Comparison of ENCODE assay signal across 18 mouse cellular contexts in genomic region chr12:57541118-57541517, GRCm38 (mm10). TPM values are rescaled to one million over a fixed set of nuclear protein-coding genes. Genes with fewer than 3 reads are reported as not detected.
A peak's percentile ranks its signal among the peaks of the same experiment; 100 is the strongest.
DNase-seq lines count a peak whose midpoint lies in the region; ATAC-seq and TF ChIP-seq lines count a peak whose summit lies in the region.
"Had no signal": no experiment of that assay in that cellular context is flagged by ENCODE, and none has a peak within 500 bp of the region (broad histone marks: within the 10 kb centered on the region; RNA-seq: fewer than 3 reads in every experiment).

No protein-coding gene starts in this region.

- no peak for ATAC-seq in liver, postnatal 0 days
- ATAC-seq in intestine, embryonic 14.5 days (replicated peaks; ENCODE audit: low FRiP score, low TSS enrichment, low read depth), result no peak
- ATAC-seq in midbrain, embryonic 15.5 days (replicated peaks), result no peak
- ATAC-seq: inflammation-experienced regulatory T-cells, adult 6 months had no signal

- no peak for TF ChIP-seq POLR2A in liver, adult 2 months (IDR thresholded peaks at IDR 0.05; ENCODE audit: extremely low read depth, insufficient read depth, low read length)
- TF ChIP-seq POLR2A in heart, adult 2 months (IDR thresholded peaks at IDR 0.05; ENCODE audit: insufficient read depth, low read depth, low read length), result no peak

- TF ChIP-seq EP300 in liver, postnatal 0 days (IDR thresholded peaks at IDR 0.05; ENCODE audit: low read depth), result no peak
- no peak for TF ChIP-seq EP300 in heart, adult 2 months (IDR thresholded peaks at IDR 0.05; ENCODE audit: insufficient read depth, low read depth, low read length)

- peak overlapping the region; percentile 56 for H3K27ac ChIP-seq in liver, adult 2 months (replicated peaks; ENCODE audit: insufficient read depth, low read depth, low read length)
- no peak overlapping the region for H3K27ac ChIP-seq in liver, postnatal 0 days (ENCODE audit: low read depth)
- H3K27ac ChIP-seq in intestine, embryonic 14.5 days (ENCODE audit: low read depth), result no peak overlapping the region
- H3K27ac ChIP-seq in midbrain, embryonic 15.5 days, result no peak overlapping the region
- no peak overlapping the region for H3K27ac ChIP-seq in heart, embryonic 10.5 days
- no peak overlapping the region for H3K27ac ChIP-seq in heart, adult 2 months
- H3K27ac ChIP-seq: limb, embryonic 15.5 days had no signal

- DNase-seq in liver, adult 2 months (ENCODE audit: extremely low read depth, low read depth, low spot score), result peak; percentile 41
- DNase-seq in liver, postnatal 0 days, result no peak
- peak; percentile 71 for DNase-seq in intestine, embryonic 14.5 days (ENCODE audit: low spot score)
- peak; percentile 44 for DNase-seq in large intestine, adult 2 months (ENCODE audit: low read depth, low spot score)
- DNase-seq in layer of hippocampus, adult 8-10 months (ENCODE audit: low spot score in 2 of 2), result no peak
- no peak for DNase-seq in heart, embryonic 10.5 days (ENCODE audit: low spot score)
- no peak for DNase-seq in heart, adult 2 months
- DNase-seq: adrenal gland, postnatal 10 days; cerebellum, adult 9-11 months; heart, postnatal 4 days; thymus, postnatal 25 days had no signal

- no peak for TF ChIP-seq CTCF in liver, adult 2 months (IDR thresholded peaks at IDR 0.05; ENCODE audit: low read depth, low read length)
- no peak for TF ChIP-seq CTCF in liver, postnatal 0 days (IDR thresholded peaks at IDR 0.05; ENCODE audit: low read depth)
- TF ChIP-seq CTCF in heart, adult 2 months (IDR thresholded peaks at IDR 0.05), result no peak

- intact Hi-C loops in heart, adult 2 months (cut with DNase I), result loop anchor here (5.0 kb wide), 1 partner anchor 854 kb away; no protein-coding TSS in a partner anchor

- H3K27me3 ChIP-seq in liver, adult 2 months (ENCODE audit: control insufficient read depth, insufficient read depth, low read length), result no peaks in the 10 kb centered on the region
- H3K27me3 ChIP-seq in liver, postnatal 0 days (ENCODE audit: insufficient read depth, low read length), result peaks cover 80% of the 10 kb centered on the region
- H3K27me3 ChIP-seq in intestine, embryonic 14.5 days (replicated peaks; ENCODE audit: control insufficient read depth, insufficient read depth, low read length), result peaks cover 89% of the 10 kb centered on the region
- peaks cover 74% of the 10 kb centered on the region for H3K27me3 ChIP-seq in midbrain, embryonic 15.5 days (replicated peaks)
- peaks cover 80% of the 10 kb centered on the region for H3K27me3 ChIP-seq in heart, embryonic 10.5 days (ENCODE audit: insufficient read depth, poor library complexity, severe bottlenecking)
- peaks cover 38% of the 10 kb centered on the region for H3K27me3 ChIP-seq in heart, adult 2 months (ENCODE audit: control insufficient read depth, insufficient read depth, low read length)

- H3K9me3 ChIP-seq in liver, postnatal 0 days (ENCODE audit: low read length), result no peaks in the 10 kb centered on the region
- no peaks in the 10 kb centered on the region for H3K9me3 ChIP-seq in intestine, embryonic 14.5 days (ENCODE audit: control insufficient read depth, low read length)
- H3K9me3 ChIP-seq in midbrain, embryonic 15.5 days, result no peaks in the 10 kb centered on the region
- H3K9me3 ChIP-seq in heart, embryonic 10.5 days, result no peaks in the 10 kb centered on the region
- H3K9me3 ChIP-seq: heart, embryonic 12.5 days; limb, embryonic 15.5 days had no signal

- H3K79me2 ChIP-seq in liver, adult 2 months (ENCODE audit: control insufficient read depth, insufficient read depth, low read length), result peaks cover 7% of the 10 kb centered on the region; the same call in 1 of the 2 replicates
- no peaks in the 10 kb centered on the region for H3K79me2 ChIP-seq in heart, adult 2 months (replicated peaks; ENCODE audit: control insufficient read depth, insufficient read depth, low read length)

- no peak overlapping the region for H3K4me2 ChIP-seq in liver, postnatal 0 days (ENCODE audit: low read depth, low read length)
- H3K4me2 ChIP-seq in intestine, embryonic 14.5 days (ENCODE audit: low read length), result peak overlapping the region; percentile 45
- H3K4me2 ChIP-seq in midbrain, embryonic 15.5 days, result no peak overlapping the region
- H3K4me2 ChIP-seq: heart, embryonic 12.5 days; limb, embryonic 15.5 days had no signal

- peaks cover 3% of the 10 kb centered on the region; the same call in 1 of the 2 replicates for H3K36me3 ChIP-seq in liver, adult 2 months (ENCODE audit: control insufficient read depth, insufficient read depth, low read length)
- H3K36me3 ChIP-seq in liver, postnatal 0 days (replicated peaks; ENCODE audit: insufficient read depth, low read length), result no peaks in the 10 kb centered on the region
- H3K36me3 ChIP-seq in intestine, embryonic 14.5 days (ENCODE audit: control insufficient read depth, insufficient read depth, low read length), result no peaks in the 10 kb centered on the region
- no peaks in the 10 kb centered on the region for H3K36me3 ChIP-seq in midbrain, embryonic 15.5 days (replicated peaks)
- H3K36me3 ChIP-seq in heart, embryonic 10.5 days, result no peaks in the 10 kb centered on the region
- no peaks in the 10 kb centered on the region for H3K36me3 ChIP-seq in heart, adult 2 months (ENCODE audit: control insufficient read depth, insufficient read depth, low read length)
- H3K36me3 ChIP-seq: heart, embryonic 12.5 days; limb, embryonic 15.5 days had no signal

- peaks cover 8% of the 10 kb centered on the region; the same call in 1 of the 2 replicates for H3K4me1 ChIP-seq in liver, adult 2 months (ENCODE audit: control insufficient read depth, insufficient read depth, low read length)
- H3K4me1 ChIP-seq in liver, postnatal 0 days (ENCODE audit: insufficient read depth), result peaks cover 9% of the 10 kb centered on the region
- H3K4me1 ChIP-seq in intestine, embryonic 14.5 days (replicated peaks; ENCODE audit: control insufficient read depth, insufficient read depth, low read length), result 0 out of 2 replicates have a peak, but pooled peaks cover 11% of the 10 kb centered on the region
- peaks cover 21% of the 10 kb centered on the region for H3K4me1 ChIP-seq in midbrain, embryonic 15.5 days
- peaks cover 21% of the 10 kb centered on the region for H3K4me1 ChIP-seq in heart, embryonic 10.5 days
- H3K4me1 ChIP-seq in heart, adult 2 months (ENCODE audit: control insufficient read depth, insufficient read depth, low read length), result no peaks in the 10 kb centered on the region

- peak overlapping the region; percentile 62 for H3K9ac ChIP-seq in liver, adult 2 months (ENCODE audit: low read depth, low read length)
- no peak overlapping the region for H3K9ac ChIP-seq in liver, postnatal 0 days (replicated peaks)
- H3K9ac ChIP-seq in intestine, embryonic 14.5 days (ENCODE audit: low read length), result peak overlapping the region; percentile 30; the same call in 1 of the 2 replicates
- H3K9ac ChIP-seq in midbrain, embryonic 15.5 days, result no peak overlapping the region
- H3K9ac ChIP-seq in heart, adult 2 months (ENCODE audit: low read depth, low read length), result no peak overlapping the region
- H3K9ac ChIP-seq: heart, embryonic 12.5 days; limb, embryonic 15.5 days had no signal

- H3K4me3 ChIP-seq in liver, adult 2 months (ENCODE audit: insufficient read depth, low read depth, low read length), result peak overlapping the region; percentile 35; the same call in 1 of the 2 replicates
- no peak overlapping the region for H3K4me3 ChIP-seq in liver, postnatal 0 days (ENCODE audit: low read depth, low read length)
- H3K4me3 ChIP-seq in intestine, embryonic 14.5 days (ENCODE audit: low read depth, low read length), result peak overlapping the region; percentile 52
- H3K4me3 ChIP-seq in midbrain, embryonic 15.5 days, result 0 out of 2 replicates have a peak overlapping the region, but pooled peaks have one; percentile 5
- H3K4me3 ChIP-seq in heart, embryonic 10.5 days, result no peak overlapping the region
- H3K4me3 ChIP-seq in heart, adult 2 months, result no peak overlapping the region
- H3K4me3 ChIP-seq: heart, embryonic 12.5 days; limb, embryonic 15.5 days had no signal

- 21% methylated on average over 6 of the region's 6 CpGs for WGBS in liver, adult 2 months
- WGBS in liver, postnatal 0 days (ENCODE audit: insufficient replicate concordance), result 21% methylated on average over 6 of the region's 6 CpGs
- 8% methylated on average over 6 of the region's 6 CpGs for WGBS in intestine, embryonic 14.5 days
- WGBS in large intestine, adult 2 months, result 4% methylated on average over 6 of the region's 6 CpGs
- 14% methylated on average over 6 of the region's 6 CpGs for WGBS in midbrain, embryonic 15.5 days
- WGBS in heart, embryonic 10.5 days, result 10% methylated on average over 6 of the region's 6 CpGs
- 15% methylated on average over 6 of the region's 6 CpGs for WGBS in heart, adult 2 months

RNA-seq across cellular contexts. Expression of gene Foxa1, which starts 5.6 kb away (rescaled TPM):
- total RNA-seq in liver, adult 2 months (2014; rRNA removed), result 4.1 and 5.2 TPM in 2 replicates
- 11.8 and 15.2 TPM in 2 replicates for polyA plus RNA-seq in liver, adult 2 months (2012; rRNA removed)
- polyA plus RNA-seq in liver, postnatal 0 days (2015; fragmentation: Nextera tagmentation; extraction: Ambion mirVana), result 1.5 and 2.3 TPM in 2 replicates
- 8.3 and 8.4 TPM in 2 replicates for polyA plus RNA-seq in intestine, embryonic 14.5 days (2014; fragmentation: Nextera tagmentation; extraction: Ambion mirVana)
- polyA plus RNA-seq in large intestine, adult 2 months (2012; rRNA removed), result 10.7 and 11.2 TPM in 2 replicates
- 4.2 and 4.3 TPM in 2 replicates for polyA plus RNA-seq in midbrain, embryonic 15.5 days (2015; fragmentation: Nextera tagmentation; extraction: Ambion mirVana)
- total RNA-seq in layer of hippocampus, adult 8-10 months (2022), result not detected
- 0.09 and 0.77 TPM in 2 replicates for polyA plus RNA-seq in heart, embryonic 10.5 days (2016; fragmentation: Nextera tagmentation; extraction: Ambion mirVana)
- not detected for total RNA-seq in heart, adult 2 months (2021)
- 1.00 TPM in 1 of 2 replicates, not detected in the other for polyA plus RNA-seq in heart, adult 2 months (2012; rRNA removed)
- total RNA-seq: gastrocnemius, adult 18-20 months; heart, postnatal 4 days; MEL; neutrophil, adult 5-6 weeks had no signal
- polyA plus RNA-seq: inflammation-experienced regulatory T-cells, adult 6 months; limb, embryonic 15.5 days had no signal

RNA-seq across cellular contexts. Expression of gene Ttc6, which starts 22.8 kb away (rescaled TPM):
- total RNA-seq in liver, adult 2 months (2014; rRNA removed), result 1.0 and 1.1 TPM in 2 replicates
- polyA plus RNA-seq in liver, adult 2 months (2012; rRNA removed), result 0.87 and 1.0 TPM in 2 replicates
- 0.08 and 0.09 TPM in 2 replicates for polyA plus RNA-seq in liver, postnatal 0 days (2015; fragmentation: Nextera tagmentation; extraction: Ambion mirVana)
- 1.7 and 2.6 TPM in 2 replicates for polyA plus RNA-seq in intestine, embryonic 14.5 days (2014; fragmentation: Nextera tagmentation; extraction: Ambion mirVana)
- 0.33 and 0.71 TPM in 2 replicates for polyA plus RNA-seq in large intestine, adult 2 months (2012; rRNA removed)
- polyA plus RNA-seq in midbrain, embryonic 15.5 days (2015; fragmentation: Nextera tagmentation; extraction: Ambion mirVana), result 0.97 and 1.6 TPM in 2 replicates
- total RNA-seq in layer of hippocampus, adult 8-10 months (2022), result under 1 TPM in 3 of 4 experiments, not detected in 1; 0.08 to 0.41 (median 0.25) TPM
- 0.25 and 0.62 TPM in 2 replicates for polyA plus RNA-seq in heart, embryonic 10.5 days (2016; fragmentation: Nextera tagmentation; extraction: Ambion mirVana)
- total RNA-seq in heart, adult 2 months (2021), result not detected
- 0.10 TPM in 1 of 2 replicates, not detected in the other for polyA plus RNA-seq in heart, adult 2 months (2012; rRNA removed)
- total RNA-seq: gastrocnemius, adult 18-20 months; MEL; neutrophil, adult 5-6 weeks had no signal
- polyA plus RNA-seq: inflammation-experienced regulatory T-cells, adult 6 months had no signal

Comparison
In these comparisons a context has a peak if more than half of its experiments do, and no peak if none do; other contexts are left out.
1. DNase-seq: peak in liver, adult 2 months (single experiment), intestine, embryonic 14.5 days (single experiment) and large intestine, adult 2 months (single experiment); none in liver, postnatal 0 days (single experiment), layer of hippocampus, adult 8-10 months (0 of 2), heart, embryonic 10.5 days (single experiment) and heart, adult 2 months (0 of 2).
2. H3K4me3 ChIP-seq: peak in liver, adult 2 months (single experiment), intestine, embryonic 14.5 days (single experiment) and midbrain, embryonic 15.5 days (single experiment); none in liver, postnatal 0 days (single experiment), heart, embryonic 10.5 days (single experiment) and heart, adult 2 months (single experiment).
3. H3K9ac ChIP-seq: peak in liver, adult 2 months (single experiment) and intestine, embryonic 14.5 days (single experiment); none in liver, postnatal 0 days (single experiment), midbrain, embryonic 15.5 days (single experiment) and heart, adult 2 months (single experiment).